Mouse (Mus musculus): ENCODE results near the gene Rimbp2.

DNA sequence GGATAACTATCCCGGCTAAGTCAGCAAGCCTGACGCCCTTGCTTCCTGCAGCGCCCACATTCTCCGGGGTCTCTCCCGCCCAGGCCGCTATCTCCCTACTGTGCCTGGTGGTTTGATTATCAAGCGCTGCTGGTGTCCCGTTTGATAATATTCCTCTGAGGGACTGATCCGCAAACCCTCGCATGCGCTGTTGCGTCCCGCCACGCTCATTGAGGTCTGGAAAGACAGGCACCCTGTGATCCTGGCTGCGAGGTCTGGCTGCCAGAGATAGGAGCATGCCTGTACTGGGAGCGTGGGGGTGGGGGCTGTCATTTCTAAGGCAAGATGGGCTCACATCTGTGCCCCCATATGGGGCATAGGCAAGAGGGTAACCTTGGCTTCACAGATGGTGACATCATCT, 238.1 kb downstream of the Rimbp2 start:
- no peak for TF ChIP-seq TAL1 (IDR thresholded peaks at IDR 0.05; ENCODE audit: low read length)
- TF ChIP-seq GATA1 (IDR thresholded peaks at IDR 0.05; ENCODE audit: low read length) = no peak
